Comparison of ENCODE assay signal across 8 mouse cellular contexts in genomic region chr6:65671451-65671850, GRCm38 (mm10). TPM values are rescaled to one million over a fixed set of nuclear protein-coding genes. Genes with fewer than 3 reads are reported as not detected.
DNase-seq lines count a peak whose midpoint lies in the region; ATAC-seq and TF ChIP-seq lines count a peak whose summit lies in the region.

TSS of gene Ndnf (plus strand) at chr6:65671590.

- intact Hi-C loops in heart, postnatal 36 days (cut with DNase I), result loop anchor here (5.0 kb wide), 1 partner anchor 111 kb away; no protein-coding TSS in a partner anchor

- H3K9ac ChIP-seq in forebrain, embryonic 15.5 days (replicated peaks), result peak within 1 kb of the TSS; percentile 38
- peak within 1 kb of the TSS; percentile 76 for H3K9ac ChIP-seq in lung, embryonic 15.5 days

- DNase-seq in CD8-positive naive resting alpha-beta T cell, adult 2 months (ENCODE audit: low read depth in 2 of 2, low spot score in 2 of 2), result peak; percentile 23 to 39
- peak; percentile 14 for DNase-seq in cerebellum, adult 11 months
- DNase-seq in heart, postnatal 36 days, result peak; percentile 70 to 72
- DNase-seq in layer of hippocampus, adult 2 months (ENCODE audit: low spot score in 2 of 2), result peak; percentile 16 to 32
- DNase-seq in thymus, adult 18-20 months, result peak; percentile 13 to 16

- no peak for TF ChIP-seq CTCF in layer of hippocampus, adult 2 months (conservative IDR thresholded peaks at IDR 0.05)

- H3K4me2 ChIP-seq in forebrain, embryonic 15.5 days (replicated peaks), result peak within 1 kb of the TSS; percentile 99
- peak within 1 kb of the TSS; percentile 90 for H3K4me2 ChIP-seq in lung, embryonic 15.5 days

- peak; percentile 92 for ATAC-seq in forebrain, embryonic 15.5 days (replicated peaks)
- peak; percentile 91 for ATAC-seq in lung, embryonic 15.5 days (ENCODE audit: borderline replicate concordance, extremely low read depth, low FRiP score, low TSS enrichment)
- ATAC-seq in neutrophil, adult 5-6 weeks (ENCODE audit: extremely low read depth, insufficient number of reproducible peaks, low FRiP score, poor library complexity, severe bottlenecking), result peak; percentile 64

- H3K36me3 ChIP-seq in forebrain, embryonic 15.5 days, result no peaks in the 10 kb centered on the region
- no peaks in the 10 kb centered on the region for H3K36me3 ChIP-seq in lung, embryonic 15.5 days

- peaks cover 24% of the 10 kb centered on the region for H3K4me1 ChIP-seq in forebrain, embryonic 15.5 days
- H3K4me1 ChIP-seq in lung, embryonic 15.5 days, result 0 out of 2 replicates have a peak, but pooled peaks cover 10% of the 10 kb centered on the region

- no peaks in the 10 kb centered on the region for H3K9me3 ChIP-seq in forebrain, embryonic 15.5 days
- no peaks in the 10 kb centered on the region for H3K9me3 ChIP-seq in lung, embryonic 15.5 days

- H3K4me3 ChIP-seq in forebrain, embryonic 15.5 days, result peak within 1 kb of the TSS; percentile 67
- peak within 1 kb of the TSS; percentile 69 for H3K4me3 ChIP-seq in layer of hippocampus, adult 2 months
- peak within 1 kb of the TSS; percentile 77 for H3K4me3 ChIP-seq in lung, embryonic 15.5 days

- H3K27me3 ChIP-seq in forebrain, embryonic 15.5 days, result peaks cover 13% of the 10 kb centered on the region
- H3K27me3 ChIP-seq in lung, embryonic 15.5 days, result no peaks in the 10 kb centered on the region

- no peak within 1 kb of the TSS for H3K27ac ChIP-seq in forebrain, embryonic 15.5 days (replicated peaks)
- peak within 1 kb of the TSS; percentile 65; the same call in 1 of the 2 replicates for H3K27ac ChIP-seq in layer of hippocampus, adult 2 months
- H3K27ac ChIP-seq in lung, embryonic 15.5 days, result peak within 1 kb of the TSS; percentile 83

- WGBS in forebrain, embryonic 15.5 days, result 1% methylated on average over 31 of the region's 45 CpGs
- WGBS in lung, embryonic 15.5 days, result 0% methylated on average over 19 of the region's 45 CpGs

RNA-seq across cellular contexts. Expression of gene Ndnf, which starts in this region (rescaled TPM):
- 2.8 and 4.4 TPM in 2 replicates for polyA plus RNA-seq in forebrain, embryonic 15.5 days (2015; fragmentation: Nextera tagmentation; extraction: Ambion mirVana)
- total RNA-seq in heart, postnatal 36 days (2021), result 1 to 10 TPM; 2.0 to 3.9 TPM
- 10 to 100 TPM; 17.6 to 27.2 TPM for total RNA-seq in layer of hippocampus, adult 2 months (2021)
- polyA plus RNA-seq in lung, embryonic 15.5 days (2015; fragmentation: Nextera tagmentation; extraction: Ambion mirVana), result 42.1 and 48.2 TPM in 2 replicates
- 0.37 and 3.5 TPM in 2 replicates for total RNA-seq in neutrophil, adult 5-6 weeks (2017)

Comparison
In these comparisons a context has a peak if more than half of its experiments do, and no peak if none do; other contexts are left out.
1. DNase-seq: peak in every context shown above with its lines; median percentile 71 in heart, postnatal 36 days; 31 in CD8-positive naive resting alpha-beta T cell, adult 2 months; 24 in layer of hippocampus, adult 2 months; 14 in thymus, adult 18-20 months; 14 in cerebellum, adult 11 months.